Mouse (Mus musculus): ENCODE results near the gene Ubac1.

DNA sequence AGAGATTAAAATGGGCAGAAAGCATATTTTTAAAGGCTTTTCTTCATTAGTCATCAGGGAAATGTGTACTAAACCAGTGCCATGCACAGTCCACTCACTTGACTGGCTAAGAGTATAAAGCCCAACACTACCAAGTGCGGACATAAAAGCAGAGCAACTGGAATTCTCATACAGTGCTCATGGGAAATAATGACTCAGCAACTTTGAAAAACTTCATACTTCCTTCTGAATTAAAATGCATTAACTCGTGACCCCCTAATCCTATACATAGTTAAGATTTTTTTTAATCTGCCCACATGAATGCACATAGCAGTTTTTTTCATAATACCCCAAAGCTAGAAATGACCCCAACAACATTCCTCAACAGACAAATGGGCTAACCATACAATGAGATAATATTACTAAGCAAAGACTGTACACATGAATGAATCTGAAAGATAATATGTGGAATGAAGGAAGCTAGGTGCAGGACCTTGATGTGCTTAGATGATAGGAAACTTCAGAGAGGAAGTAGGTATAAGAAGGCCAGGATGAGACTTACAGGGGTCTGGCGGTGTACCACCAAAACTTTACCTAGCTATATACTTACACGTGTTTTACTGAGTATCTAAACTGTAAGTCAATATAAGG, 46.3 kb downstream of the Ubac1 start:
- peak; percentile 86 for TF ChIP-seq GATA1 (IDR thresholded peaks at IDR 0.05; ENCODE audit: low read depth, low read length)
- 0 out of 2 replicates have a peak, but pooled peaks have one; percentile 36 for TF ChIP-seq HCFC1 (IDR thresholded peaks at IDR 0.05; ENCODE audit: low read depth, low read length)
- no peak for TF ChIP-seq E2F4 (IDR thresholded peaks at IDR 0.05; ENCODE audit: borderline replicate concordance, low read depth, low read length)
- TF ChIP-seq ZMIZ1 (IDR thresholded peaks at IDR 0.05; ENCODE audit: low read depth, low read length): no peak
- peak; percentile 93 for TF ChIP-seq MAFK (IDR thresholded peaks at IDR 0.05; ENCODE audit: borderline replicate concordance, low read depth, low read length)
- no peak for TF ChIP-seq CTCF (IDR thresholded peaks at IDR 0.05 in 2 of 3, conservative IDR thresholded peaks at IDR 0.05 in 1 of 3; ENCODE audit: control insufficient read depth in 1 of 3, insufficient read depth in 1 of 3, low read depth in 2 of 3, low read length in 3 of 3, poor library complexity in 1 of 3, severe bottlenecking in 1 of 3)
- no peak for TF ChIP-seq POLR2A (IDR thresholded peaks at IDR 0.05; ENCODE audit: control insufficient read depth in 1 of 2, insufficient read depth in 1 of 2, low read depth in 1 of 2, low read length in 2 of 2, poor library complexity in 1 of 2)
- no peak for TF ChIP-seq USF1 (IDR thresholded peaks at IDR 0.05; ENCODE audit: low read depth, low read length)
- no peak for TF ChIP-seq POLR2AphosphoS2 (IDR thresholded peaks at IDR 0.05; ENCODE audit: low read length)
- peak; percentile 77 to 90 for TF ChIP-seq EP300 (IDR thresholded peaks at IDR 0.05; ENCODE audit: low read depth in 1 of 2, low read length in 2 of 2)
- no peak for TF ChIP-seq MYB (IDR thresholded peaks at IDR 0.05; ENCODE audit: low read depth, low read length)

All from MEL (cell line).